Mouse (Mus musculus): Measurements from ENCODE around the gene Pmm1. TPM values are rescaled to one million over a fixed set of nuclear protein-coding genes. Genes with fewer than 3 reads are reported as not detected.
"Not testable (repeated sequence)": the region's sequence is repeated elsewhere in the genome, so short reads cannot be mapped to it uniquely, and the experiment has no call there.

The Pmm1 gene
- polyA plus RNA-seq (2016; fragmentation: Nextera tagmentation; extraction: Ambion mirVana), result 16.7 and 17.1 TPM in 2 replicates

GRCm38 (mm10) chr15:81960171-81961077, at the start of gene Pmm1:
Gene Pmm1, minus strand, starts transcription at chr15:81960930.
- Histone ChIP-seq H3K9ac (replicated peaks) (peak within 1 kb of the TSS; percentile 68), H3K27ac (peak within 1 kb of the TSS; percentile 82), H3K4me2 (peak within 1 kb of the TSS; percentile 100), H3K27me3 (no peaks in the 10 kb centered on the region), H3K4me1 (replicated peaks) (peaks cover 10% of the 10 kb centered on the region; the same call in 1 of the 2 replicates), H3K36me3 (no peaks in the 10 kb centered on the region), H3K9me3 (no peaks in the 10 kb centered on the region), H3K4me3 (replicated peaks) (peak within 1 kb of the TSS; percentile 68)
- ATAC-seq (ENCODE audit: insufficient number of reproducible peaks, insufficient read depth, low FRiP score, low TSS enrichment, low read depth), result peak; percentile 93
- under 1% methylated on average over 75 of the region's 77 CpGs for WGBS

GRCm38 (mm10) chr15:82004257-82004656, 43.5 kb upstream of the Pmm1 start:
- no peak overlapping the region for H3K27ac ChIP-seq
- peaks cover 52% of the 10 kb centered on the region for H3K36me3 ChIP-seq
- H3K27me3 ChIP-seq, result no peaks in the 10 kb centered on the region
- H3K4me2 ChIP-seq, result no peak overlapping the region
- no peak for ATAC-seq (ENCODE audit: insufficient number of reproducible peaks, insufficient read depth, low FRiP score, low TSS enrichment, low read depth)
- WGBS, result 95% methylated on average over 8 of the region's 8 CpGs
- no peak overlapping the region for H3K9ac ChIP-seq (replicated peaks)
- no peaks in the 10 kb centered on the region for H3K9me3 ChIP-seq
- H3K4me3 ChIP-seq (replicated peaks), result no peak overlapping the region
- H3K4me1 ChIP-seq (replicated peaks), result no peaks in the 10 kb centered on the region

- Histone ChIP-seq H3K9me3 (no peaks in the 10 kb centered on the region), H3K36me3 (peaks cover 65% of the 10 kb centered on the region), H3K4me1 (replicated peaks) (peaks cover 3% of the 10 kb centered on the region; the same call in 1 of the 2 replicates), H3K4me3 (replicated peaks) (no peak overlapping the region), H3K27me3 (no peaks in the 10 kb centered on the region), H3K9ac (replicated peaks) (no peak overlapping the region), H3K27ac (no peak overlapping the region), H3K4me2 (no peak overlapping the region)
- ATAC-seq (ENCODE audit: insufficient number of reproducible peaks, insufficient read depth, low FRiP score, low TSS enrichment, low read depth), result no peak
- WGBS, result 71% methylated on average over 6 of the region's 6 CpGs
Measured at GRCm38 (mm10) chr15:81993992-81994391, 33.3 kb upstream of the Pmm1 start.

- H3K9ac ChIP-seq (replicated peaks), result no peak overlapping the region
- no peak for ATAC-seq (ENCODE audit: insufficient number of reproducible peaks, insufficient read depth, low FRiP score, low TSS enrichment, low read depth)
- no peaks in the 10 kb centered on the region for H3K27me3 ChIP-seq
- H3K36me3 ChIP-seq, result peaks cover 31% of the 10 kb centered on the region
- H3K4me3 ChIP-seq (replicated peaks), result no peak overlapping the region
- no peak overlapping the region for H3K27ac ChIP-seq
- WGBS, result 57% methylated on average over 7 of the region's 7 CpGs
- H3K4me1 ChIP-seq (replicated peaks), result peaks cover 7% of the 10 kb centered on the region; the same call in 1 of the 2 replicates
- no peaks in the 10 kb centered on the region for H3K9me3 ChIP-seq
- no peak overlapping the region for H3K4me2 ChIP-seq
Measured at GRCm38 (mm10) chr15:81990549-81990948, 29.8 kb upstream of the Pmm1 start.

- peak; percentile 59; the same call in 1 of the 2 replicates for ATAC-seq (ENCODE audit: insufficient number of reproducible peaks, insufficient read depth, low FRiP score, low TSS enrichment, low read depth)
- H3K36me3 ChIP-seq, result peaks cover 21% of the 10 kb centered on the region
- no peak overlapping the region for H3K27ac ChIP-seq
- no peak overlapping the region for H3K4me2 ChIP-seq
- no peak overlapping the region for H3K9ac ChIP-seq (replicated peaks)
- no peaks in the 10 kb centered on the region for H3K9me3 ChIP-seq
- no peak overlapping the region for H3K4me3 ChIP-seq (replicated peaks)
- H3K4me1 ChIP-seq (replicated peaks), result peaks cover 7% of the 10 kb centered on the region; the same call in 1 of the 2 replicates
- H3K27me3 ChIP-seq, result no peaks in the 10 kb centered on the region
- 50% methylated on average over 11 of the region's 11 CpGs for WGBS
Measured at GRCm38 (mm10) chr15:81989371-81990062, 28.8 kb upstream of the Pmm1 start.

GRCm38 (mm10) chr15:81987646-81988045, 26.9 kb upstream of the Pmm1 start, which contains the start of gene Xrcc6:
Gene Xrcc6, plus strand, starts transcription at chr15:81987835.
- Histone ChIP-seq H3K4me2 (no peak within 1 kb of the TSS), H3K27ac (no peak within 1 kb of the TSS), H3K4me3 (replicated peaks) (no peak within 1 kb of the TSS), H3K27me3 (no peaks in the 10 kb centered on the region), H3K9me3 (no peaks in the 10 kb centered on the region), H3K36me3 (peaks cover 3% of the 10 kb centered on the region; the same call in 1 of the 2 replicates), H3K4me1 (replicated peaks) (peaks cover 7% of the 10 kb centered on the region; the same call in 1 of the 2 replicates), H3K9ac (replicated peaks) (no peak within 1 kb of the TSS)
- no peak for ATAC-seq (ENCODE audit: insufficient number of reproducible peaks, insufficient read depth, low FRiP score, low TSS enrichment, low read depth)
- 79% methylated on average over 3 of the region's 3 CpGs for WGBS

- H3K36me3 ChIP-seq, result no peaks in the 10 kb centered on the region
- peaks cover 7% of the 10 kb centered on the region; the same call in 1 of the 2 replicates for H3K4me1 ChIP-seq (replicated peaks)
- H3K9ac ChIP-seq (replicated peaks), result no peak overlapping the region
- no peak overlapping the region for H3K4me3 ChIP-seq (replicated peaks)
- H3K4me2 ChIP-seq, result no peak overlapping the region
- no peaks in the 10 kb centered on the region for H3K27me3 ChIP-seq
- ATAC-seq (ENCODE audit: insufficient number of reproducible peaks, insufficient read depth, low FRiP score, low TSS enrichment, low read depth), result no peak
- 61% methylated on average over 2 of the region's 2 CpGs for WGBS
- H3K9me3 ChIP-seq, result no peaks in the 10 kb centered on the region
- H3K27ac ChIP-seq, result no peak overlapping the region
Measured at GRCm38 (mm10) chr15:81985267-81986161, 24.8 kb upstream of the Pmm1 start.

- WGBS, result 64% methylated on average over 1 of the region's 1 CpGs
- peaks cover 4% of the 10 kb centered on the region; the same call in 1 of the 2 replicates for H3K4me1 ChIP-seq (replicated peaks)
- no peak overlapping the region for H3K9ac ChIP-seq (replicated peaks)
- no peak overlapping the region for H3K27ac ChIP-seq
- no peaks in the 10 kb centered on the region for H3K9me3 ChIP-seq
- no peak overlapping the region for H3K4me3 ChIP-seq (replicated peaks)
- ATAC-seq (ENCODE audit: insufficient number of reproducible peaks, insufficient read depth, low FRiP score, low TSS enrichment, low read depth), result no peak
- no peak overlapping the region for H3K4me2 ChIP-seq
- no peaks in the 10 kb centered on the region for H3K36me3 ChIP-seq
- H3K27me3 ChIP-seq, result no peaks in the 10 kb centered on the region
Measured at GRCm38 (mm10) chr15:81982173-81982572, 21.4 kb upstream of the Pmm1 start.

GRCm38 (mm10) chr15:81980321-81980720, 19.6 kb upstream of the Pmm1 start, which contains the start of gene 1700029P11Rik:
Gene 1700029P11Rik, plus strand, starts transcription at chr15:81980540.
- H3K4me2 ChIP-seq, result no peak within 1 kb of the TSS
- no peak within 1 kb of the TSS for H3K9ac ChIP-seq (replicated peaks)
- no peaks in the 10 kb centered on the region for H3K36me3 ChIP-seq
- no peaks in the 10 kb centered on the region for H3K9me3 ChIP-seq
- no peak within 1 kb of the TSS for H3K4me3 ChIP-seq (replicated peaks)
- WGBS, result 94% methylated on average over 23 of the region's 23 CpGs
- no peak for ATAC-seq (ENCODE audit: insufficient number of reproducible peaks, insufficient read depth, low FRiP score, low TSS enrichment, low read depth)
- H3K27me3 ChIP-seq, result no peaks in the 10 kb centered on the region
- H3K4me1 ChIP-seq (replicated peaks), result no peaks in the 10 kb centered on the region
- H3K27ac ChIP-seq, result no peak within 1 kb of the TSS

- not testable (repeated sequence) for H3K4me3 ChIP-seq (replicated peaks); H3K4me1 ChIP-seq (replicated peaks); H3K27me3 ChIP-seq; H3K36me3 ChIP-seq; ATAC-seq (ENCODE audit: insufficient number of reproducible peaks, insufficient read depth, low FRiP score, low TSS enrichment, low read depth); H3K9ac ChIP-seq (replicated peaks); H3K4me2 ChIP-seq; H3K27ac ChIP-seq
- WGBS, result 91% methylated on average over 8 of the region's 8 CpGs
- H3K9me3 ChIP-seq, result peaks cover 10% of the 10 kb centered on the region
Measured at GRCm38 (mm10) chr15:81975156-81975555, 14.4 kb upstream of the Pmm1 start.

All from limb, embryonic 12.5 days (tissue).